Mouse (Mus musculus) adrenal gland, postnatal 25 days (tissue): ENCODE data around the gene Arvcf. TPM values are rescaled to one million over a fixed set of nuclear protein-coding genes. Genes with fewer than 3 reads are reported as not detected.

Experiments used
- DNase-seq: peaks from one replicate; pipeline ENCODE4 v3.0.0; 2021; ENCODE audit warnings: mixed read lengths
- total RNA-seq: library from RNA; stranded (reverse); gene quantifications from 2 replicates; pipeline ENCODE4 v1.2.3, GENCODE M21; 2021

The Arvcf gene
- total RNA-seq, 1 experiment from 2014 or later = 48.1 TPM

DNA sequence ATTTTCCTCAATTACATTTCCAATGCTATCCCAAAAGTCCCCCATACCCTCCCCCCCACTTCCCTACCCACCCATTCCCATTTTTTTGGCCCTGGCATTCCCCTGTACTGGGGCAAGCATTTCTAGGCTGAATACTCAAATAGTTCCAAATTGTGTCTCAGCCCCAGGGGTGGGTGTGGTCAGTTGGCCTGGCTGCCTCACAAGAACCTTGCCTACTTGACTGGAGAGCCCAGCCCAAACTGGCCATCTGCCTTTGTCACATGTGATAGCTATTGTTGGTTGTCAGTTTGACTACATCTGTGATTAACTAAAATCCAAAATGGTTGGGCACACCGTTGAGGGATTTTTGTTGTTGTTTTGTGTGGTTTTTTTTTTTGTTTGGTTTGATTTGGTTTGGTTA lies 9.0 kb downstream of the Arvcf start:
- DNase-seq = no peak

DNA sequence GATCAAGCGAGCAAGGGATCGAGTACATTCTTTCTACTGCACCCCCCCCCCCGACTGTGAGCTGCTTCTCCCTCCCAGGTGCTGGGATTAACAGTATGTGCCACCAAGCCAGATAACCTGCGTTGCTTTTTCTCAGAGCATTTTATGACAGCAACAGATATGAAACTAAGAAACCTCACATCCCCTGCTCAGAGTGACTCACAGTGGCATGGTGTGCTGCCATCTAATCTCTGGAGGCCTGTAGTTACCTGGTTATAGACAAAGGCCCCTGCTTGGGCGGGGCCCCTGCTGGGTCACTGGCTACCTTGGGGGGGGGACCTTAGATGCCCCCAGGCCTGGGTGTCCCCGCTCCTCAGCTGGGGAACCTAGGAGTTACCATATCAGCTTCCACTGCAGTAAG lies 10.0 kb downstream of the Arvcf start:
- no peak for DNase-seq

DNA sequence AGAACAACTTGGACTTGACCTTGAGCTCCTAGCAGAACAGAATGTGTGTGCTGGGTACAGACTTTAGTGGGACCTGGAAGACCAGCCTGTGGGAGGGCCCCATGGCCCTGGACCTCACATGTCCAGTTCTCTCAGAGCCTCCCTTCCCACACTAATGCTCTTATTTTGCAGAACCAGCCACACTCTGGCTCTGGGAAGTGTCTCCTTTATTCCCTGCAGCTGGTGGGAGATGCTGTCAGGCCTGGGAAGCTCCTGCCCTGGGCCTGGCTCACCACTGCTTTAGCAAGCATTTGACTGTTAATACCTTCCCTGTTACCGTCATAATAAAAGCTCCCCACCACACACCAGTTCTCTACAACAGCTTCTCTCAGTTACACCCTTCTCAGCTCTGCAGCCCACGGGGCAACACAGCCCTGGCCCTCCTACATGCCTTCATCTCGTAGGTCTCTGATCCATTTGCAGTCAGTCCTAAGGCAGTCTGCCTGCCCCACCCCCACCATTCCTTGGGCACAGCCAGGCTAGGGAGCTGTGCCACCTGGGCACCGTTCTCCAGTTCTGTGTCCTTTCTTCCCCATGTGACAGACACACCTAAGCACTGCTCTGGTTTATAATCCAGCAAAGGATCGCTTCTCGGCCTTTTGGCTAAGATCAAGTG lies 12.3 kb downstream of the Arvcf start:
- no peak for DNase-seq

DNA sequence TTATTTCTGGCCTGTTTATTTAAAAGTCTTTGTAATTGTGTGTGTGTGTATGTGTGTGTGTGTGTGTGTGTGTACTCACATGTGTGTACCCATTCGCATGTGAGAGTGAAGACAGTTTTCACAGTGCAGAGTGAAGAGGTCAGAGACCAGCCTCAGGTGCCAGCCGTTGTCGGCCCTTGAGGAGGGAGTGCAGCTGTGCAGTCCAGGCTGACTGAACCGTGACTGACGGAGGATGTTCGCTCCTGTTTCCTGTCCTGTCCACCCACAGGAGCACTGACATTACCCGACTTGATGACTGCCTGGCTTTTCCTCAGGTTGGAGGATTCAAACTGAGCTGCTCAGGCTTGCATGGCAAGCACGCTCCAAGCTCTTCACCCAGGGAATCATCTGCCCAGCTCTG lies 15.0 kb downstream of the Arvcf start:
- DNase-seq = no peak

DNA sequence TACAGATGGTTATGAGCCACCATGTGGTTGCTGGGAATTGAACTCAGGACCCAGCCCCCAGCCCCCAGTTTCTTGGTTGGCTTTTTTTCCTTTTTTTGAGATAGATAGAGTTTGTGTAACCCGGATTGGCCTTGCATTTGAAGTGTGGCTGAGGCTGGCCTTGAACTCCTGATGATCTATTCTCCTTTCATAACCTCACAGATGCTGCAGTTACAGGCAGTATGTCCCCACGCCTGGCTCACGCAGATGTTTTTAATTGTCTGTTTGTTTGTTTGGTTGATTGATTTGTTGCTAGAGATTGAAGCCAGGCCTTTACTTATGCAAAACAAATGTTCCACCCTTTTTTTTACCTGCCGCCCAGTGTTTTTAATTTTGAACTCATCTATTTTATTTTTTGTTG lies 18.9 kb downstream of the Arvcf start:
- no peak for DNase-seq

DNA sequence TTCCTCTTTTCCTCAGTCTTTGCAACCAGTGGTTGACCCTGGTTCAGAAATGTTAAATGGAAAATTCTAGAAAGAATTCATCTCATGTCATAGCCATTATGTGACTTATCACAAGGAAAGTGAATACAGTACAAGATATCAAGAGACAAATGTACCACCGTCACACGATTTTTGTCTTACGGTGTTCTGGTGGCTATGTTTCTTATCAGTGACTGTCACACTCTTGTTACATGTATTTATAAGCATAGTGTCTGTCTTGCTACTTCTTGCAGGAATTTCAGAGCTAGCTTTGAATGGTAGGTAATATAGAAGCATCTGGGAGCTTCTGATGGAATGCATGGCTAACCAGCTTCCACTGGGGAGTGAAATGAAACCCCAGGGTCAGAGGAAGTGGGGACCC lies 22.2 kb downstream of the Arvcf start:
- DNase-seq = no peak

DNA sequence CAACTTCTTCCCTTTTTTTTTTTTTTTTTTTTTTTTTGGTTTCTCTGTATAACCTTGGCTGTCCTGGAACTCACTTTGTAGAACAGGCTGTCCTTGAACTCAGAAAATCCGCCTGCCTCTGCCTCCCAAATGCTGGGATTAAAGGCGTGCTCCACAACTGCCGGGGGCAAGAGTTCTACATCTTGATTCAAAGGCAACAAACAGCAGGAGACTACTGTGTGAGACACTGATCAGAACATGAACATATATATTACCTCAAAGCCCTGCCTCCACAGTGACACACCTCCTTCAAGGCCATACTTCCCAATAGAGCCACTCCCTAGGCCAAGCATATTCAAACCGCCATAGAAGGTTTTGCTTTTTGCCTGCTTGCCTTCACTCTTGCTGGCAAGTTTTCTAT lies 25.6 kb downstream of the Arvcf start:
- no peak for DNase-seq

DNA sequence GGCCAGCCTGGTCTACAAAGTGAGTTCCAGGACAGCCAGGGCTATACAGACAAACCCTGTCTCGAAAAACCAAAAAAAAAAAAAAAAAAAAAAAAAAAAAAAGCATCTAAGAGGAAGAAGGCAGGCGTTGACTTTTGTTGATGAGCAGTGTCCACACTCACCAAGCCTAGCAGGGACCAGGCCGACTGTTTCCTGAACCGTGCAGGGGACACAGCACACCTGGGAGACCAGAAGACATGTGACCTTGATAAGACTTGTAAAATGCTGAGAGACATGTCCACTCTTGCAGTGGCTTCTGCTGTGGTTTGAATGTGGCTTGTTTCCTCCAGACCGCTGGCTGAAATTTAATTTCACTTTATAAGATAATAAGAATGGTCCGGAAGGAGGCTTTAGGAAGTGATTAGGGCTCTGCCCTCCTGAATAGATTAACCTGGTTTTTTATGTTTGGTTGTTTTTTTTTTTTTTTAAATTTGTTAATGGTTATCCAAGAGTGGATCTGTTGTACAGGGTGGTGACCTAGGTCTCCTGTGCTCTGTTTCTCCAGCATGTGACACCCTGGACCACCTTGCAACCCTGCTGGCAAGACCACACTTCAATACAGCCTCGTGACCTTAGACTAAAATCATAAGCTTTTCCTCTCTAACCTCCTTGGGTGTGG lies 28.4 kb downstream of the Arvcf start:
- DNase-seq = no peak

DNA sequence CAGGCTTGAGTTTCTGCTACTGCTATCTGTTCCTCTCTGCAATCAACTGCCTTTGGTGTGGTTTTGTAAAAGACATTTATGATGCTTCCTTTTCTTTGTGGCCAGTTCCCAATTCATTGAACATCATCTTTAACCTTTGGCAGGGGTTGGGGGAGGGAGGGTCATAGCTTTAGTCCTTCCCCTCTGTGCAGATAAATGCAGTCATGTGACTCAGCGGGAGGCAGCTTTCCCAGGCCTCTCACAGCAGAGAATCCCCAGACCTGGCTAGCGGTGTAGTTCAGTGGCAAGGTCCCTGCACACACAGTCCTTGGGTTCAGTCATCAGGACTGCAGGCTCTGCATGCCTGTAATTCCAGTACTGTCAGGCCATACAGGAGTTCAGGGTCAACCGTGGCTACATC lies 29.2 kb downstream of the Arvcf start:
- DNase-seq = no peak

DNA sequence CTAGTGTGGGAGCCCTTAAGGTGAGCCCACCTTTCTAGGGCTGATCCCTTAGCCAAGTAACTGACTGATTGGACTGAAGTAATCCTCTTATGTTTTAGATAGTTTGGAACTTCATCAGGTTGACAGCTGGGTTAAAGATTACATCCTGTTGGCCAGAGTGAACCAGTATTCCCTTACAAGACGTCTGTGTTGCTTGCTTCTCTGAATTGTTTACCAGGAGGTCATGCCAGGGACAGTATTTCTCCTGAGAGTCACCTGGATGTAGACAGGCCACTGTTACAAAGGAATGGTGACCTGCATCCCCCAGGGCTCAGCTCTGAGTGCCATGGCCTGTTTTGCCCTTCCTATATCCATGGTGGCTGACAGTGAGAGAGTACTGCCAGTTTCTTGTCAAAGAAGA lies 30.5 kb downstream of the Arvcf start:
- DNase-seq = no peak

DNA sequence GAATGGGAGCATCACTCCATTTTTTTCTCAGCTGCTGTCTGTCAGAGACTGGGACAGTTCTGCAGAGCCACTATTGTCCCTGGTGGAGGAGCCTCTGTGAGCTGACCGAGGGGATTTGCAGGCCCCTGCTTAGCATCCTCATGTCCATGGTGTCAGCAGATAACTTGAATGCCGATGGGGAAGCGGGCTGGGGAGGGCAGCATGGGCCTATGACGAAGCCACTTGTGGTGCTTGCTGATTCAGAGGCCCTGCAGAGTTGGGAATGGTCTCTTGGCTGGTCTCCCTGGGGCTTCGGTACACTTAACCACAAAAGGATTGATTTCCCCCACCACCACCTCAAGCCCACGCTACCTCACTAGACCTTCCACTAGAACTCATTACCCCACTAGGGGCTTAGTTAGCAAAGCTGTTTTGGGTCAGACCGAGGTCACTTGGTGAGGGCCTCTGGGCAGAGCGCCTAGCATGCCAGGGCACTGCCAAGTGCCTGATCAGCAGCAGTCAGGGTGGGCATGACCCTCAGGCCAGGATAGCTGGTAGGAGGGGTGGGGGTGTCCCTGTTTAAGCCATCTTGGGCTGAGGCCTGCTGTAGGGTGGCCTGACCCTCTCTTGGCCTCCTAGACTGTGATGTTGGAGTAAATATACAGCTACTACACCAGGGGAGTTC lies 31.5 kb downstream of the Arvcf start:
- no peak for DNase-seq

DNA sequence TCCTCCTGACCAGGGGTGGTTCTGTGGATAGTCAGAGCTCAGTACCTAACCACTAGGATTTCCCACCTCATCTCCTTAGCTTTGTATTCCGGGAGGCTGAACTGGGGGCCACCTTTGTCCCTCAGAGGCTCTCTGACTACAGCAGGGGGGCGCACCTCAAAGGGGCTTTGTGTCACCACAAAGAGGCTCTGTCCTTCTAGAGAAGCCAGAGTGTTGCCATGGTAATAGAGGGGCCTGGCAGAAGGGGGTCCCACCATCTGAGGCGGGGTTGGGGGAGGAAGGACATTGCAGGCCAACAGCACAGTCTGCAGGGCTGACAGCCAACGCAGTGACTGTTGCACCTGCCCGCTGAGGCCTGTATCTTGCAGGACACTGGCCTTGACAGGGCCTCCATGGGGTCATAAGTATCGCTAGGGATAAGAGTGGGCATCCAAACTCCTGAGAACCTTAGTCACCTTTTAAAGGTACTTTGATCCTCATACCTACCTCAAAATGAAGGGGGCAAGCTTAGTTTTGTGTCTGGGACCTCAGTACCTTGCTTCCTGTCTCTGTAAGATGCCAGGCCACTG lies 32.6 kb downstream of the Arvcf start:
- DNase-seq = no peak

DNA sequence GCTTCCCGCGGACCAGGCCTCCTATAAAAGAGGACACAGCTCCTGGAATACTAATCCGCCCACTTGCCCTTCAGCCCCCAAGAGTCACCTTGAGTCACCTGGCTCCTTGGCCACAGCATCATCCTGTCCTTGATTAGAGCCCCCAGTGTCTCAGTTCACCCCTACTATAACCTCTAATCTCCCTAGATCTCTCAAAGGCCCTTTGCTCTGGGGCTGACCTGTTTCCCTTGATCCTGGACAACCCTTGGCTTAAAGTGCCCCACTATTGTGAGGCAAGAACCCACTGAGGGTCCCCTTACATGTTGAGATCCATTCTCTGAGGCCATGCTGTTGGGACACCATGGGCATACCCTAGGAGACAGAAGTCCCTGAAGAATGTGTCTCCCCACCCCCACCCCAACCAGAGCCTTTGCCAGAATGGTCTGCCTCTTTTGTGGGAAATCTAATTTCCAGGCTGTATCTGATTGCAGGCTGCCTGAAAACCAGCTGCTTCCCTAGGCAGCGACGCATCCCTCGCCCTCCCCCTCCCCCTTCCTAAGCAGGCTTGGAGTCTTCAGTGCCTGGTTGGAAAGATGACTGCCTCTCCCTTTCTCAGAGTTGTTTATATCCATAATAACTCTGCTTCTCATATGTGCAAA lies 33.8 kb downstream of the Arvcf start:
- DNase-seq = no peak

DNA sequence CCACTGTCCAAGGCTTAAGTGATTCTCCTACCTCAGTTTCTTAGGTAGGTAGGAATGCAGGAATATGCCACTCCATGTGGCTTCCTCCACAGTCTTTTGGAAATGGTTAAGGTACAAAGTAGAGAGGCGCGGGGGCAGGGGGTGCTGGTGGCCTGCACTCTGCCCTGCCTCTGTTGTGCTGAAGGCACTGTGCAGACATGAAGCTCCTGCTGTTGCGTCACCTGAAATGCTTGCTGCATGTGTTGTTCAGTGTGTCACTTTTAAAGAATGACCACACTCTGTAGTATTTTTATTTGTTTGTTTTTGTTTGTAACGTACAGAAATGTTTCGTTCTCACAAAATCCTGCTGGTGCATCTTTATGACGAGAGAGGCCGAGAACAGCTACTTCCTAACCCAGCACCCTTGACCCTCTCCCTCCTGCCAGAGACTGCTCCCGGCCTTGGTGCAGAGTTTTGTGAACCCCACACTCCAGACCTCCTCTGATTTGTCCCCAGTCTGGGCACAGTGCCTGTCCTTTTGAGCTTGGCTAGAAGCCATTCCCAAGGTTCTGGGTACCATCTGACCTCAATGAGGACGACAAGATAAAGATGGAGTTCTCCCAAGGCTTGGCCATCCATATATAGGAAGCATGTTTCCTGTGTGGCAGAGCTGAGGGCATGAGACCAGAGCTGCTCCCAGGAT lies 35.2 kb downstream of the Arvcf start:
- peak; percentile 62 for DNase-seq

DNA sequence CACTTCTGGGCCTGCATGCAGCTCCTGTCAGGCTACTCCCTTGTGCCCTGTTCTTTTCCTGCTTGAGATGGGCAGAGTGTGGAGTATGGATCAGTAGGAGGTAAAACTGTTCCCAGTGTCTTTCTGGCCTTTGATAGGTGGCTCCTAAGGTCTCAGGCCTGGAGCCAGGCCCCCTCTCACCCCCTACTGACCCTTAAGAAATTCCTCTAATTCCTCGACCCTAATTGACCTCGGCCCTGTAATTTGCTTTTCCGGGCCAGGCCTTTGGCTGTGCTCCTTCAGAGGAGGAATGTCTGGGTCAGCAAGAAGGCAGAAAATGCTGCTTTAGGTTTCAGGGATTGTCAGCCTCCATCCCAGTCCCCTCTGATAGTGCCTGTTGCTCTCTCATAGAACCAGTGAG lies 35.8 kb downstream of the Arvcf start:
- no peak for DNase-seq

DNA sequence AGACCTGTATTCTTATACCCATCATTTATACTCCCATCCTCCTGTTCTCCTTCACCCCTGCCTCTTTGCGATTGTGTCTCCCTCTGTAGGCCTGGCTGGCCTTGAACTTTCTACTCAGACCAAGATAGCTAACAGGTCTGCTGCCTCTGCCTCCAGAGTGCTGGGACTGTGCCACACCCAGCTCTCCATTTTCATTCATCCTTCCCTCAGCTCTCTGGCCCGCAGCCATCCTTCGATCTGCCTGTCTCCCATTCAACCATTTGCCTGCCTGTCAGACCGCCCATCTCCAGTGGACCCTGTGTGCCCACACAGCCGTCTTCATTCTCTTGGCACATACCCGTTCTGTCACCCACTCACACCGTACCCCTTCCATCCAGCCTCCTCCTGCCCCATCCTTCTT lies 36.2 kb downstream of the Arvcf start:
- DNase-seq = no peak

DNA sequence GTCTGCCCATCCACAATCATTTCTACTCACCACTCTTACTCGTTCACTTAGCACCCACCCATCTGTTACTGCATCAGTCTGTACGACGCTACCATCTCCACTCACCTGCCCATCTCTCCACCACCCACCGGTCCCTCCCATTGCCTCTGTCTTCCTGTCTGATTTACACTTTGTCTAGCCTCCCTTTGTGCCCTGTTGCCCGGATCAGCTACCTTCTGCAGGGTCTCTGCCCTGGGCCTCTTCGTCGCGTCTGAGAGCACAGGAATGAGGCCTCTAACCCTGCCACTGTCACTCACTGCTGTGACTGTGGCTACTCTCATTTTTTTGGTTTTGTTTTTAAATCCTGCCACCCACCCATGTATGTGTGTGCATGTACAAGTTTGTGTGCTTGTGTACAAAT lies 36.7 kb downstream of the Arvcf start:
- no peak for DNase-seq

DNA sequence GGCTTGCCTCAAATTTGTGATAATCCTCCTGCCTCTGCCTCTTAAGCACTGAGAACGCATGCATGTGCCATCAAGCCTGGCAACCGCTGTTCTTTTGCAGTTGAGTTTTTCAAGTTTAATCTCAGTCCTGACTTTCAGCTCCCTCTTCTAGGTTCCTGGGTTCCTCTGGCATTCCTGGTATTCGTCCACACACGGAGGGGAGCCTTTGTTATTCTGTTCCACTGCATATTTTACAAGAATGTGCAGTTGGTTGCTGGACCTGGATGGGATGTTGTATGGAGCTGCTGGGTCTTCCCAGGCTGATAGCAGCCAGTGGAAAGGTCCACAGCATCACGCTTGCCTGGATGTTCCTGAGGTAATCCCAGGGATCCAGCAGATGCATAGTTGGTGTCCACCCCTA lies 37.4 kb downstream of the Arvcf start:
- no peak for DNase-seq

DNA sequence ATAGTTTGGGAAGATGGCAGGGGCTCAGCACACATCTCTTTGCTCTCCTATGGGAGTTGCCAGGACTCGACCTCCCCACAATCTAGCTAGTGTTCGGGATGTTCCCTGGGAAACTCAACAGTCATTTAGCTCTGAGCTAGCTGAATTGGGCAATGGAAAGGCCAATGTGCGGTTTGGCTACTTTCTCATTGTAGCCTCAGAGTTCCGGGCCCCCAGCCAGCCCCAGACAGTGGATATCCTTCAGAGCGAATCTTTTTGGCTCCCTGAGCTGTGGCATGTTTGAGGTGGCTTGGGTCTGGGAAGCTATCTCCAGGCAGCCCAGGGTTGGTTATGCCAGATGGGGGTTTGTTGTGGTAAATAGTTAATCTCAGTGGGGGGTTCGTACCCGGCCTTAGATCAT lies 38.5 kb downstream of the Arvcf start:
- no peak for DNase-seq

DNA sequence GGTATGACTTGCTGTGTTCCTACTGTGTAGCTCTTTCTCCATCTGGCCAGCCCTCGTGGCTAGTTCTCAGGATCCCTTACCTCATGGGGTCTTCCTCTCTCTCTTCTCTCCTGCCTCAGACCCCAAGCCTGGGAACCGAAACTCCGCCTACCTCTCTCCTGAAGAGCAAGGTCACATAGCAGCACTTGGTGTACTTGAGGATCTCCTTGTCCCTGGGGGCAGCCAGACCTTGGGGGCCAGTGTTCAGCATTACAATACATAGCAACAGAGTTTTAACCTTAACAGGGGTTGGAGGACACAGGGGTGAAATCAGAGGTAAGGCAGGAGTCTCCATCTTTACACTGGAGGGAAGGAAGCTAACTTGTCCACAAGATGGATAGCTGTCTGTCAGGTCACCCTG lies 39.0 kb downstream of the Arvcf start:
- no peak for DNase-seq

DNA sequence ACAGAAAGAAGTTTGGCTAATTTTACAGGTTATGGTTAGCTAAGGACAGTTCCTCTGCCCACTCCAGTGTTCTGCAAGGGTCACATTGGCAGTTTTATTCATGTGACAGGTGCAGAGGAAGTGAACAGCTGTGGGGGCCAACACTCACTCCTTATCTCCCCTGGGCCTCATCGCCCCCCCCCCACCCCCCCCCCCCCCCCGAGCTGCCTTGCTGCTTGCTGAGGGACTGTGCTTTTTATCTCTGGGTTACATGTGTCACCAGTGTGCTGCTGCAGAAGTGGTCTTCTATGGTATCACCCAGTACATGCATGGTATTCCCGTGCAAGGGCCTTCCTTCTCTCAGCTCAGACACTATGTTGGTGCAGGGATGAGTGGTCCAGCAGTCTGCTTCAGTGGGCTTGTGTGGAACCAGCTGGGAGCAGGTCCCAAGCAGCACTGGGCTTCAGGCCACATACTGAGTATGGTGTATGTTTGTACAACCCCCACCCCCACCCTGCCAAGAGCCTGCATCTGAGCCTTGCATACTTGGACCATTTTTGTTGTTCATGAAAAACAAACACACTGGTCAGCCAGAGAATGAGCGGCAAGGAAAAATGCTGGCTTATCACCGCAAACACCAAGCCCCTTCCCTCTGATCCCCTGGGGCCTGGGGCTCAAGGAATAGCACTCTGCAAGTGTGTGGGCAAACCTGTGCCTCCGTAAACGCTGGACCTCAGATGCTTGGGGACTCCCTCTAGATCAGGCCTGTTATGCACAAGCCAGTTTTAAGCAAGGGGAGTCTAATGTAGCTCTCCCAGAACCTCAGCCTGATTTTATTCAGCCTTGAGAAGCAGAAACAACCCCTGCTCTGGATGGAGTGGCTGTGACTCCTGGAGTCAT lies 40.0 kb downstream of the Arvcf start:
- no peak for DNase-seq
